Mouse (Mus musculus) kidney, postnatal 0 days (tissue): ENCODE data around the gene Gtdc1. TPM values are rescaled to one million over a fixed set of nuclear protein-coding genes. Genes with fewer than 3 reads are reported as not detected.

Experiments used
- ATAC-seq: fragments of 200-750 bp; cut with Nextera tagmentation; replicated peaks from 2 replicates; pipeline ENCODE4 v1.8.0; 2017; ENCODE audit warnings: low read depth, moderate number of reproducible peaks, moderate TSS enrichment, moderate library complexity; ENCODE audit not compliant: low FRiP score
- DNase-seq: peaks from one replicate; pipeline ENCODE4 v3.0.0-alpha.2; 2016; ENCODE audit warnings: low spot score
- H3K27ac ChIP-seq: fragments of 300-500 bp; sonication (generic); 2 replicates; pipeline ENCODE4 v1.5.1; 2014; ENCODE audit warnings: mild to moderate bottlenecking
- H3K27me3 ChIP-seq: fragments of 300-500 bp; sonication (generic); 2 replicates; pipeline ENCODE4 v1.6.1; 2014; ENCODE audit warnings: low read length, mixed read lengths; ENCODE audit not compliant: insufficient read depth
- H3K36me3 ChIP-seq: fragments of 300-500 bp; sonication (generic); 2 replicates; pipeline ENCODE4 v1.6.1; 2014; ENCODE audit warnings: low read length, mixed read lengths; ENCODE audit not compliant: insufficient read depth
- H3K4me1 ChIP-seq: fragments of 300-500 bp; sonication (generic); replicated peaks from 2 replicates; pipeline ENCODE4 v1.6.1; 2014; ENCODE audit warnings: antibody characterized with exemption, low read length, mixed read lengths; ENCODE audit not compliant: insufficient read depth
- H3K4me2 ChIP-seq: fragments of 300-500 bp; sonication (generic); 2 replicates; pipeline ENCODE4 v1.6.1; 2014; ENCODE audit warnings: mild to moderate bottlenecking, low read length, moderate library complexity, mixed read lengths
- H3K4me3 ChIP-seq: fragments of 300-500 bp; sonication (generic); replicated peaks from 2 replicates; pipeline ENCODE4 v1.5.1; 2014; ENCODE audit warnings: low read depth, low read length
- H3K9ac ChIP-seq: fragments of 300-500 bp; sonication (generic); 2 replicates; pipeline ENCODE4 v1.6.1; 2014; ENCODE audit warnings: low read depth, low read length
- H3K9me3 ChIP-seq: fragments of 300-500 bp; sonication (generic); replicated peaks from 2 replicates; pipeline ENCODE4 v1.6.1; 2016; ENCODE audit warnings: low read length, inconsistent platforms, mixed read lengths
- CTCF ChIP-seq: IDR thresholded peaks from 2 replicates; pipeline ENCODE4 v1.5.1; 2016; ENCODE audit warnings: antibody characterized with exemption, low read depth, mild to moderate bottlenecking, moderate library complexity
- WGBS: fragments of 180-500 bp; shearing (Covaris S2); extraction: QIAGEN DNeasy Blood & Tissue Kit; methylation state at CpG from one replicate; pipeline ENCODE4 v1.1.7; 2014; 5-methylcytosine and 5-hydroxymethylcytosine counted together
- polyA plus RNA-seq: library from polyadenylated mRNA; unstranded; fragments of >200 nt; fragmentation: Nextera tagmentation; extraction: Ambion mirVana; gene quantifications from 2 replicates; pipeline ENCODE4 v1.2.1, GENCODE M21; 2015

Gene Gtdc1
- polyA plus RNA-seq, 1 experiment from 2014 or later: 10.4 TPM

- TF ChIP-seq CTCF: no peak
- Histone ChIP-seq H3K9me3 (no peaks in the 10 kb centered on the region), H3K9ac (no peak overlapping the region), H3K4me2 (no peak overlapping the region), H3K4me1 (no peaks in the 10 kb centered on the region), H3K27me3 (no peaks in the 10 kb centered on the region), H3K4me3 (no peak overlapping the region), H3K27ac (no peak overlapping the region), H3K36me3 (no peaks in the 10 kb centered on the region)
- ATAC-seq: no peak
- WGBS: 76% methylated on average over 2 of the region's 2 CpGs
- DNase-seq: peak; percentile 60
Observed at GRCm38 (mm10) chr2:44965834-44966555, 38.5 kb upstream of the Gtdc1 start.

GRCm38 (mm10) chr2:44962620-44963019 lies 35.2 kb upstream of the Gtdc1 start:
- Histone ChIP-seq H3K4me1 (no peaks in the 10 kb centered on the region), H3K4me3 (no peak overlapping the region), H3K36me3 (no peaks in the 10 kb centered on the region), H3K9me3 (no peaks in the 10 kb centered on the region), H3K4me2 (no peak overlapping the region), H3K9ac (no peak overlapping the region), H3K27me3 (no peaks in the 10 kb centered on the region), H3K27ac (no peak overlapping the region)
- TF ChIP-seq CTCF: no peak
- whole genome bisulfite sequencing: 87% methylated on average over 5 of the region's 5 CpGs
- ATAC-seq (no peak), DNase-seq (no peak)

- Histone ChIP-seq H3K4me2 (no peak overlapping the region), H3K27me3 (no peaks in the 10 kb centered on the region), H3K4me1 (no peaks in the 10 kb centered on the region), H3K9ac (no peak overlapping the region), H3K9me3 (no peaks in the 10 kb centered on the region), H3K27ac (no peak overlapping the region), H3K4me3 (no peak overlapping the region), H3K36me3 (no peaks in the 10 kb centered on the region)
- no peak for ATAC-seq
- no peak for TF ChIP-seq CTCF
- 87% methylated on average over 4 of the region's 4 CpGs for WGBS
- DNase-seq: no peak
Observed at GRCm38 (mm10) chr2:44961192-44961591, 33.7 kb upstream of the Gtdc1 start.

GRCm38 (mm10) chr2:44960561-44960960 lies 33.1 kb upstream of the Gtdc1 start:
- no peak overlapping the region for H3K27ac ChIP-seq
- H3K9ac ChIP-seq: no peak overlapping the region
- H3K4me1 ChIP-seq: no peaks in the 10 kb centered on the region
- H3K4me2 ChIP-seq: no peak overlapping the region
- no peak for TF ChIP-seq CTCF
- no peak overlapping the region for H3K4me3 ChIP-seq
- H3K27me3 ChIP-seq: no peaks in the 10 kb centered on the region
- H3K36me3 ChIP-seq: no peaks in the 10 kb centered on the region
- ATAC-seq (no peak), DNase-seq (no peak)
- WGBS: 63% methylated on average over 3 of the region's 3 CpGs
- no peaks in the 10 kb centered on the region for H3K9me3 ChIP-seq

- no peak overlapping the region for H3K27ac ChIP-seq
- no peak for ATAC-seq
- no peak for TF ChIP-seq CTCF
Observed at GRCm38 (mm10) chr2:44957329-44957797, 29.9 kb upstream of the Gtdc1 start.

GRCm38 (mm10) chr2:44956232-44956631 lies 28.8 kb upstream of the Gtdc1 start:
- WGBS: 30% methylated on average over 3 of the region's 3 CpGs
- DNase-seq (peak; percentile 56), ATAC-seq (no peak)
- no peaks in the 10 kb centered on the region for H3K9me3 ChIP-seq
- H3K4me3 ChIP-seq: no peak overlapping the region
- no peaks in the 10 kb centered on the region for H3K36me3 ChIP-seq
- no peak overlapping the region for H3K27ac ChIP-seq
- H3K4me2 ChIP-seq: no peak overlapping the region
- no peak for TF ChIP-seq CTCF
- peaks cover 7% of the 10 kb centered on the region; the same call in 1 of the 2 replicates for H3K4me1 ChIP-seq
- no peak overlapping the region for H3K9ac ChIP-seq
- H3K27me3 ChIP-seq: no peaks in the 10 kb centered on the region

More at GRCm38 (mm10) chr2:44957329-44957797, 29.9 kb upstream of the Gtdc1 start:
- WGBS: 97% methylated on average over 1 of the region's 1 CpGs
- H3K4me1 ChIP-seq: peaks cover 7% of the 10 kb centered on the region; the same call in 1 of the 2 replicates
- no peaks in the 10 kb centered on the region for H3K27me3 ChIP-seq
- no peak for DNase-seq
- no peak overlapping the region for H3K4me2 ChIP-seq
- H3K4me3 ChIP-seq: no peak overlapping the region
- no peak overlapping the region for H3K9ac ChIP-seq
- no peaks in the 10 kb centered on the region for H3K36me3 ChIP-seq
- no peaks in the 10 kb centered on the region for H3K9me3 ChIP-seq
